Mouse (Mus musculus) forebrain, embryonic 11.5 days (tissue): ENCODE data around the gene Plppr1. TPM values are rescaled to one million over a fixed set of nuclear protein-coding genes. Genes with fewer than 3 reads are reported as not detected.
"Not testable (repeated sequence)": the region's sequence is repeated elsewhere in the genome, so short reads cannot be mapped to it uniquely, and the experiment has no call there.

ENCODE experiments used
- ATAC-seq: fragments of 200-750 bp; cut with Nextera tagmentation; replicated peaks from 2 replicates; pipeline ENCODE4 v1.8.0; 2017; ENCODE audit warnings: moderate TSS enrichment; ENCODE audit not compliant: low FRiP score
- DNase-seq: peaks from one replicate; pipeline ENCODE4 v3.0.0-alpha.2; 2017; ENCODE audit warnings: low spot score
- H3K27ac ChIP-seq: fragments of 300-500 bp; sonication (generic); 2 replicates; pipeline ENCODE4 v1.5.1; 2014; ENCODE audit warnings: low read depth, low read length
- H3K27me3 ChIP-seq: fragments of 300-500 bp; sonication (generic); 2 replicates; pipeline ENCODE4 v1.6.1; 2014; ENCODE audit warnings: mild to moderate bottlenecking, low read length, mixed read lengths; ENCODE audit not compliant: control insufficient read depth, insufficient read depth
- H3K36me3 ChIP-seq: fragments of 300-500 bp; sonication (generic); 2 replicates; pipeline ENCODE4 v1.6.1; 2014; ENCODE audit warnings: mild to moderate bottlenecking, low read length, moderate library complexity, mixed read lengths; ENCODE audit not compliant: control insufficient read depth, insufficient read depth
- H3K4me1 ChIP-seq: fragments of 300-500 bp; sonication (generic); replicated peaks from 2 replicates; pipeline ENCODE4 v1.6.1; 2014; ENCODE audit warnings: low read length, mixed read lengths; ENCODE audit not compliant: control insufficient read depth, insufficient read depth
- H3K4me2 ChIP-seq: fragments of 300-500 bp; sonication (generic); 2 replicates; pipeline ENCODE4 v1.6.1; 2014; ENCODE audit warnings: low read depth, mild to moderate bottlenecking, low read length, moderate library complexity, mixed read lengths; ENCODE audit not compliant: severe bottlenecking
- H3K4me3 ChIP-seq: fragments of 300-500 bp; sonication (generic); 2 replicates; pipeline ENCODE4 v1.5.1; 2014; ENCODE audit warnings: low read depth, low read length
- H3K9ac ChIP-seq: fragments of 300-500 bp; sonication (generic); 2 replicates; pipeline ENCODE4 v1.6.1; 2014; ENCODE audit warnings: low read length
- H3K9me3 ChIP-seq: fragments of 300-500 bp; sonication (generic); 2 replicates; pipeline ENCODE4 v1.6.1; 2016; ENCODE audit warnings: low read length, mixed read lengths; ENCODE audit not compliant: control insufficient read depth
- WGBS: fragments of 180-500 bp; shearing (Covaris S2); extraction: QIAGEN DNeasy Blood & Tissue Kit; methylation state at CpG from one replicate; pipeline ENCODE4 v1.1.7; 2014; 5-methylcytosine and 5-hydroxymethylcytosine counted together
- polyA plus RNA-seq: library from polyadenylated mRNA; unstranded; fragments of >200 nt; fragmentation: Nextera tagmentation; extraction: Ambion mirVana; gene quantifications from 2 replicates; pipeline ENCODE4 v1.2.1, GENCODE M21; 2014

Plppr1 gene
- polyA plus RNA-seq, 1 experiment from 2014 or later: 10.1 TPM

- H3K4me3 ChIP-seq, ATAC-seq, DNase-seq, H3K4me2 ChIP-seq, H3K27me3 ChIP-seq, H3K36me3 ChIP-seq, H3K4me1 ChIP-seq, H3K9ac ChIP-seq, H3K9me3 ChIP-seq, H3K27ac ChIP-seq: not testable (repeated sequence)
- 85% methylated on average over 3 of the region's 3 CpGs for WGBS
Measured at GRCm38 (mm10) chr4:49340091-49340490, 281.0 kb downstream of the Plppr1 start.

GRCm38 (mm10) chr4:49348001-49348400 lies 288.9 kb downstream of the Plppr1 start:
- ATAC-seq, DNase-seq, H3K4me2 ChIP-seq, H3K27me3 ChIP-seq, H3K4me3 ChIP-seq, H3K4me1 ChIP-seq, H3K9me3 ChIP-seq, H3K27ac ChIP-seq, H3K36me3 ChIP-seq, H3K9ac ChIP-seq: not testable (repeated sequence)
- 89% methylated on average over 1 of the region's 1 CpGs for WGBS

DNA sequence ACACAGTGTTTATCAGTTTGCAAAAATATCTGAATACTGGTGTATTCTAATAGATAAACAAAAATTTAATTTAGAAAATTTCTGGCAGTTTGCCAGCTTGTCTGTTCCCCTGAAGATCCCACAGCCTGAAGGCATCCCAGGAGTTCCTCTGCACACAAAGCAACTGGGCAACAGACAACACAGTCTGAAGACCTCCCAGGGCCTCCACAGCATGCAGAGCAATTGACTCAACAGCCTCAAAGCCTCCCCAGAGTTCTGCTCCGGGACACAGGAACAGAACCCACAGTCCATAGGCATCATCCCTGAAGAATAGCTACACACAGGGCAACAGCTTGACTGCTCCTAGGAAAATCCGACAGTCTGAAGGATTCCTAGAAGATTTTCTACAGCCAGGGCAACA lies 289.6 kb downstream of the Plppr1 start:
- no peak for ATAC-seq
- Histone ChIP-seq H3K4me3 (no peak overlapping the region), H3K36me3 (no peaks in the 10 kb centered on the region), H3K27me3 (no peaks in the 10 kb centered on the region), H3K27ac (no peak overlapping the region), H3K4me1 (no peaks in the 10 kb centered on the region), H3K9me3 (no peaks in the 10 kb centered on the region), H3K9ac (no peak overlapping the region), H3K4me2 (no peak overlapping the region)
- no peak for DNase-seq
- WGBS: 35% methylated on average over 2 of the region's 2 CpGs

DNA sequence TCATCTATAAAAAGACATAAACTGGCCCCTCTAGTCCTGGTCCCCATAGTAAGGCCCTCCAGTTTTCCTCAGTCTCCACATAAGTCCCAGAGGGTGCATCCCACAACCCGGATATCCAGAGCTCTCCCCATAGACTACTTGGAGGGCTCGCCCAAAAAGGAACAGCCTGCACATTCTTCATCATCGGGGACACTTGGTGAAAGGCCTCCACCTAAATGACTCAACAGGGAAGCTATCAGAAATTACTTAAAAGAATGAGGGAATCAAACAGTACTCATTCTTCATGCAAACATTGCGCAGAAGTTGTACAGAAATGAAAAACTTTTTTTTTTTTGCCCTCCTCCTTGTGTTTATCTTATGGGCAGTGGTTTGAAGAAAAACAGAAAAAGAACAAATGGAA lies 291.4 kb downstream of the Plppr1 start:
- H3K27ac ChIP-seq: no peak overlapping the region
- no peaks in the 10 kb centered on the region for H3K27me3 ChIP-seq
- H3K4me1 ChIP-seq: no peaks in the 10 kb centered on the region
- ATAC-seq (no peak), DNase-seq (no peak)
- H3K4me2 ChIP-seq: no peak overlapping the region
- H3K4me3 ChIP-seq: no peak overlapping the region
- no peaks in the 10 kb centered on the region for H3K9me3 ChIP-seq
- H3K36me3 ChIP-seq: no peaks in the 10 kb centered on the region
- 90% methylated on average over 4 of the region's 4 CpGs for WGBS
- no peak overlapping the region for H3K9ac ChIP-seq

- H3K4me1 ChIP-seq: no peaks in the 10 kb centered on the region
- no peak overlapping the region for H3K4me3 ChIP-seq
- H3K9ac ChIP-seq: no peak overlapping the region
- WGBS: 79% methylated on average over 2 of the region's 2 CpGs
- DNase-seq (no peak), ATAC-seq (no peak)
- no peaks in the 10 kb centered on the region for H3K27me3 ChIP-seq
- no peak overlapping the region for H3K27ac ChIP-seq
- no peak overlapping the region for H3K4me2 ChIP-seq
- H3K9me3 ChIP-seq: no peaks in the 10 kb centered on the region
- no peaks in the 10 kb centered on the region for H3K36me3 ChIP-seq
Measured at GRCm38 (mm10) chr4:49357097-49357496, 298.0 kb downstream of the Plppr1 start.

GRCm38 (mm10) chr4:49368046-49368445 lies 309.0 kb downstream of the Plppr1 start:
- H3K27me3 ChIP-seq, H3K36me3 ChIP-seq, H3K4me2 ChIP-seq, ATAC-seq, H3K9ac ChIP-seq, DNase-seq, H3K27ac ChIP-seq, H3K4me3 ChIP-seq, H3K9me3 ChIP-seq, H3K4me1 ChIP-seq: not testable (repeated sequence)
- 78% methylated on average over 3 of the region's 3 CpGs for WGBS

DNA sequence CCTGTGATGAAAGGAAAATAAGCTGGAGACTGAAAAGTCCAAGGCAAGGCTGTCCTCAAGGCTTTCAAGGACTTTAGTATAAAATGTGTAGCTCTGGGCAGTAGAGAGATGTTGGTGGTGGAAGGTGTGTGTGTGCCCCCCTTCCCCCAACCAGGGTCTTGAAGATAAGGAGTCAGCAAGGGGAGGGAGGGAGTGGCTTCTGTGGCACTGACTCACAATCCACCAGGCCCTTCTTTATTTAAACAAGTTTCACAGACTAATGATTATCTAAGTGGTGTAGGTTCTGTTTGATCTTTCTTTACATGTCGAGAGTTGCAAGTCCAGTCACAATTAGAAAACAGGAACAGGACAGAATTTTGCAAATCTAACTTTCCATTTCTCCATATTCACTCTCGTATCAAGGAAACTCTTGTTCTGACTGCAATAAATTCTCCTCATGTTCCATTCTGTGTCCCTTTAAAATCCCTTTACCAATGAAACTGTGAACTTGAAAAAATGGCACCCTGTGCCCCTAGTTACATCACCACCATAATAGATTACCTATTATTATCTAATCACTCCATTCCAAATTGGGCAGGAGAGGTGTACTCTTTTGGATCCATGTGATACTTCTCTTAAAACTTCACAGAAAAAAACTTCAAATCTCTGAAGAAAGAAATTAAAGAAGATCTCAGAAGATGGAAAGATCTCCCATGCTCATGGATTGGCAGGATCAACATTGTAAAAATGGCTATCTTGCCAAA lies 324.7 kb downstream of the Plppr1 start:
- not testable (repeated sequence) for H3K9ac ChIP-seq, H3K9me3 ChIP-seq, DNase-seq, H3K27ac ChIP-seq, H3K36me3 ChIP-seq, H3K4me3 ChIP-seq, H3K27me3 ChIP-seq, ATAC-seq, H3K4me2 ChIP-seq, H3K4me1 ChIP-seq
- 92% methylated on average over 2 of the region's 2 CpGs for WGBS

DNA sequence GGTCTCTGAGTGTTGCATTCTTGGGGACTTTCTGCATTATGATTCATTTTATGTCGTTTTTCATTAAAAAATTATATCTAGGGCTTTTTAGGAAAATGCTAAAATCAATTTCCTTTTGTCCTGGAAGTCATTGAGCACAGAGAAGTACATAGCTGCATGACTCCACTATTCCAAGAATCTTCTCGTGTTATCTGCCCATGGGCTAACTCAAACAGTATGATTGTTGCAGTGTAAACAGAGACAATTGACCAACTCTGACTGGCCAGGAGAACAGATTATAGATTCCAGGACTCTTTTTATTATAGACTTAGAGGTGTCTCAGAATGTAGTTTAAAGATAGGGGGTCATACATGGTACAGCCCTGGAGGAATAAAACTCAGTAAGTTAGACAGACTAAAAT lies 327.8 kb downstream of the Plppr1 start:
- H3K27ac ChIP-seq: no peak overlapping the region
- no peaks in the 10 kb centered on the region for H3K4me1 ChIP-seq
- no peak overlapping the region for H3K4me2 ChIP-seq
- DNase-seq: no peak
- H3K36me3 ChIP-seq: no peaks in the 10 kb centered on the region
- WGBS: 58% methylated on average over 2 of the region's 2 CpGs
- no peak overlapping the region for H3K9ac ChIP-seq
- H3K9me3 ChIP-seq: no peaks in the 10 kb centered on the region
- no peak overlapping the region for H3K4me3 ChIP-seq
- no peaks in the 10 kb centered on the region for H3K27me3 ChIP-seq
- no peak for ATAC-seq
